Mouse (Mus musculus): ENCODE measurements at regions not wholly inside any gene's neighbourhood (a gene's known extent, or its start where the extent isn't known, plus 50 kb on each side); places are given as distances from the start of the nearest gene placed in this dataset.

- no peak for TF ChIP-seq CTCF (IDR thresholded peaks at IDR 0.05; ENCODE audit: borderline replicate concordance, extremely low read depth, insufficient read depth, insufficient read length)
- no peak for TF ChIP-seq POLR2A (IDR thresholded peaks at IDR 0.05; ENCODE audit: borderline replicate concordance, extremely low read depth, insufficient read depth, insufficient read length, poor library complexity, severe bottlenecking)
- no peak for DNase-seq (ENCODE audit: low read depth)
These were observed 327.1 kb upstream of the Sall1 start for GRCm38 (mm10) chr8:89370816-89371772.

GRCm38 (mm10) chr8:89365430-89365829, 321.5 kb upstream of the Sall1 start:
- TF ChIP-seq CTCF (IDR thresholded peaks at IDR 0.05; ENCODE audit: borderline replicate concordance, extremely low read depth, insufficient read depth, insufficient read length) (no peak), POLR2A (IDR thresholded peaks at IDR 0.05; ENCODE audit: borderline replicate concordance, extremely low read depth, insufficient read depth, insufficient read length, poor library complexity, severe bottlenecking) (no peak)
- no peak for DNase-seq (ENCODE audit: low read depth)

- no peak for TF ChIP-seq POLR2A (IDR thresholded peaks at IDR 0.05; ENCODE audit: borderline replicate concordance, extremely low read depth, insufficient read depth, insufficient read length, poor library complexity, severe bottlenecking)
- TF ChIP-seq CTCF (IDR thresholded peaks at IDR 0.05; ENCODE audit: borderline replicate concordance, extremely low read depth, insufficient read depth, insufficient read length) = no peak
- DNase-seq (ENCODE audit: low read depth) = no peak
These were observed 314.4 kb upstream of the Sall1 start for GRCm38 (mm10) chr8:89358411-89358810.

DNA sequence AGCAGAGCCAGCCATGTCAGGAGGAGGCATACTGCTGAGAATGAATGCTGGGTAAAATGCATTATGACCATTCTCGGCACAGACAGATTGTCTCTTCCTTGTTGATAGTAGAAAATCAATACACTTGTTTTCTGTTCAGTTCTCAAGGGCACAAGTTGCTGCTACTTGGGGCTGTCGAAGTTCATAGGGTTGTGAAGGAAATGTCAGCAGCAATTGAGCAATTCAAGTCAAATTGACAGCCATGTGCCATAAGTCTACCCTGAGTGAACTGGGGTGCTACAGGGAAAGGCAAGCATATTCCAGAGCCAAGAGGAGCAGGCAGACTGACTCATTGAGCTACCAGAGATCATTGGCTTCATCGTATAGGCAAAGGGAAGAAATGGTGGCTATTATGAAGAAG, 301.6 kb upstream of the Sall1 start:
- DNase-seq (ENCODE audit: low read depth) = no peak
- TF ChIP-seq CTCF (IDR thresholded peaks at IDR 0.05; ENCODE audit: borderline replicate concordance, extremely low read depth, insufficient read depth, insufficient read length) (no peak), POLR2A (IDR thresholded peaks at IDR 0.05; ENCODE audit: borderline replicate concordance, extremely low read depth, insufficient read depth, insufficient read length, poor library complexity, severe bottlenecking) (no peak)

DNA sequence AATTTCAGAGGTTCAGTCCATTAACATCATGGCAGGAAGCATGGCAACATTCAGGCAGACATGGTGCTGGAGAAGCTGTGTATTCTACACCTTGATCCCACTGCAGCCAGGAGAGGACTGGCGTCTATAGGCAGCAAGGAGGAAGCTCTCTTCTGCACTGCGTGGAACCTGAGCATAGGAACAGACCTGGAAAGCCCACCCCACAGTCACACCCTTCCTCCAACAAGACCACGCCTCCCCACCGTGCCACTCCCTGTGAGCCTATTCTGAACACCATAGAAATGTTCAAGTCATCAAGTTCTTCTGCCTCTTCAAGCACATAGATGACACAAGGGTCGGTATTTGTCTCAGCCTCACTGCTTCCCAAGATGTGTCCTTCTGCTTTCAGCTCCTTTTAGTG, 297.7 kb upstream of the Sall1 start:
- no peak for DNase-seq (ENCODE audit: low read depth)
- no peak for TF ChIP-seq CTCF (IDR thresholded peaks at IDR 0.05; ENCODE audit: borderline replicate concordance, extremely low read depth, insufficient read depth, insufficient read length)
- TF ChIP-seq POLR2A (IDR thresholded peaks at IDR 0.05; ENCODE audit: borderline replicate concordance, extremely low read depth, insufficient read depth, insufficient read length, poor library complexity, severe bottlenecking) = no peak

DNA sequence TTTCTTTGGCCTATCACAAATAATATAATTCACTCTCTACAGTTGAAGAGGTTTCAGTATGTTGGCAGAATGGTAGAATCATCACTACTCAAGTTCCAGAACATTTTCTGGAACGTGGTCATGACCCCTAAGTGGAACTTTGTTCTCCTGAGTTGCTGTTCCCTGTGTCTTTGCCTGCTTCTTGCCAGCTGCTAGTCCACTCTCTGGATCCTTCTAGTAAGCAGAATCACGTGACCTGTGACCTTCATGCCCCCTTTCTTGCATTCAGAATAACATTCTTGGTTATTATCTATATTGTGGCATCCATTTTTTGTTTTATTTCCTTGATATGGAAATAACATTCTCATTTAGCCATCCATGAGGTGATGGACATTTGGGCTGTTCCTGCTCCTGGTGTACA, 291.5 kb upstream of the Sall1 start:
- no peak for DNase-seq (ENCODE audit: low read depth)
- no peak for TF ChIP-seq CTCF (IDR thresholded peaks at IDR 0.05; ENCODE audit: borderline replicate concordance, extremely low read depth, insufficient read depth, insufficient read length)
- no peak for TF ChIP-seq POLR2A (IDR thresholded peaks at IDR 0.05; ENCODE audit: borderline replicate concordance, extremely low read depth, insufficient read depth, insufficient read length, poor library complexity, severe bottlenecking)

DNA sequence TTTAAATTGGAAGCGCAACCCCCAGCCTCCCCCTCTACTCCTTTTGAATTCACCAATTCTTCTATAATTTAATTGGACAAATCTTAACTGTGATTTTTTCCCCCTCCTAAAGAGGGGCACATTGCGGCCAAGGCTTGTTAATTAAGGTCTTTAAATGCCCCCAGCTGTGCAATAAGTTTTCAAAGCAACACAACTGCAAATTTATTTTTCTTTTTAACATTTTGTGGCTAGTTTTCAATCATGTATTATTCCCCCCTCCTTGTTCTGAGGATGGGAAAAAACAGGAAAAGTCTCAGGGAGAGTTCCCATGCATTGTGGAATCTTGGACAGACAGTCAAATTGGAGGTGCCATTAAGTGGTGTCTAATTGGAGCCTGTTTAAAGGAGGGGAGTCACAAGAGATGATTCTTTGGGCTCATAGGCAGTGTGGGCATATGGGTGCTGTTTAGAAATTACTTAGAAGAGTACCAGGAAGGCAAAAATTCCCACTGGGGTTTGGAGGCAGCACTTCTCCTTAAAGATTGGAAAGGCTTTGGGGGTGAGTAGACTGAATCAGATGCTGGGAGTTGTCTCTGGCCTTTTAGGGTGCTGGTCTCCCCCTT, 281.9 kb upstream of the Sall1 start:
- no peak for TF ChIP-seq CTCF (IDR thresholded peaks at IDR 0.05; ENCODE audit: borderline replicate concordance, extremely low read depth, insufficient read depth, insufficient read length)
- no peak for TF ChIP-seq POLR2A (IDR thresholded peaks at IDR 0.05; ENCODE audit: borderline replicate concordance, extremely low read depth, insufficient read depth, insufficient read length, poor library complexity, severe bottlenecking)

GRCm38 (mm10) chr8:89325248-89325645, 281.3 kb upstream of the Sall1 start:
- TF ChIP-seq POLR2A (IDR thresholded peaks at IDR 0.05; ENCODE audit: borderline replicate concordance, extremely low read depth, insufficient read depth, insufficient read length, poor library complexity, severe bottlenecking) (no peak), CTCF (IDR thresholded peaks at IDR 0.05; ENCODE audit: borderline replicate concordance, extremely low read depth, insufficient read depth, insufficient read length) (no peak)
- DNase-seq (ENCODE audit: low read depth) = peak; percentile 84

More for the DNA sequence above, 281.9 kb upstream of the Sall1 start:
- peak; percentile 90 for DNase-seq (ENCODE audit: low read depth)

DNA sequence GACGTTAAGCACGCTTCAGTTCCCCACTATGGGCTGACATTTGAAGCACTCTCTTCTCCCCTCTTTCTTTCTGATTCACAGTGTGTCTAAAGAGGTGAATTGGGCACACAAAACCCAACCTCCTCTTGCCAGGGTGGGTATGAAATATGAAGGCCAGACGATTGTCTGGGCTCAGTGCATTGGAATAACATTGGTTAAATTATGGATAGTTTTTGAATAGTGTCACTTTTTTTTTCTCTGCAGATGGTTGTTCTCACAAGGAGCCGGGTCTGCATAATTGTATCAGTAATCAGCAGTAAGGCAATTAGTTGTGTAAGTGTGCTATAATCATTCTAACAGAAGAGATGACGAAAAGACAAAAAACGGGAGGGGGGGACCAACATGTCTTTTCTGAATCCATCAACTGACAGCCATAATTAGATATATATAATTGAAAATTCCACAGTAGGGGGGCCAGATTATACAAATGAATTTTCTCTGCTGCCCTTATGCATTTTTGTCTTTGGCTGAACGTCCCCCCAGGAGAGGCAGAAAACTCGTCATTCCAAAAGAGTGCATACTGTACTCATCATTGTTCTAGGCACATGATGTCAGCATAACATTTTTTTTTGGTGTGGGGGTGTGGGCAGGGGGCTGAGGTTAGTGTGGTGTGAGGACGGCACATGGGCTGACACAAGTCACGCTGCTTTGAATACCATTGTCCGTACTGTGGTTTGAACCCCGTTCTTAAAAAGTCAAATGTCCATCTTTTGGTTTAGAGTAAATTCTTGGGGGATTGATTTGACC, 280.7 kb upstream of the Sall1 start:
- TF ChIP-seq POLR2A (IDR thresholded peaks at IDR 0.05; ENCODE audit: borderline replicate concordance, extremely low read depth, insufficient read depth, insufficient read length, poor library complexity, severe bottlenecking) = no peak
- TF ChIP-seq CTCF (IDR thresholded peaks at IDR 0.05; ENCODE audit: borderline replicate concordance, extremely low read depth, insufficient read depth, insufficient read length) = no peak
- DNase-seq (ENCODE audit: low read depth) = peak; percentile 95

DNA sequence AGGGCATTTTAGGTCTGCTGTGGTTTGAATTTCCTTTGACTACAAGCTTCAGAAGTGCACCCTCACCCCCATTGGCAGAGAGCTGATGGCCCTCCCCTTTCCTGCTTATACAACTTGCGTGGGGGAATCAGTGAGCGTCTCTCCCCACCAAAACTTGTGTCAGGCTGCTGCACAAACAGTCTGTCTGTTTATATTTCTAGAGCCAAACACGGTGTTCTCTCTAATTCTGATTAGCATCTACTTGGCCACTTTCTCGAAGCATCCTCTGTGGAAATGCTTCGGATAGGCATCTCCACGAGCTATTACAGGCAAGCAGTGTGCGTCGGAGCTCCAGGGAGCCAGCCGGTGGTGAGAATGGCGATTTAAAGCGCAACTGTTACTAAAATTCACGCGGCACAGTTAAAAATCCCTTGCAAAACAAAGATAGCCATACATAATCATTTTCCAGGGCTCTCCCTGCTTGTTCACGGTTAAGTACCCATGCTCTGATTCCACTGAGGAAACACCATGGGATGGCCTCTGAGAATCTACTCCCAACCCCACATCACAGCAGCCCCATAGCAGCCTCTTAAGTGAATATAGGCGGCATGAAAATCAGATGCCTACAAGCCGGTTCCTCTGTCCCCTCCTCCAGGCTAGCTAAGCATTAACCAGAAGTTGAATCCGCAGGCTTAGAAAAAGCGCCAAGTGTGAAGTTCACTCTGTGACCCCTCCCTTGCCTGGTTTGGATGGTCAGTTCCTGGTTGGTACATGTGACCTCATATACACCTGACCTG, 273.7 kb upstream of the Sall1 start:
- no peak for TF ChIP-seq CTCF (IDR thresholded peaks at IDR 0.05; ENCODE audit: borderline replicate concordance, extremely low read depth, insufficient read depth, insufficient read length)
- no peak for TF ChIP-seq POLR2A (IDR thresholded peaks at IDR 0.05; ENCODE audit: borderline replicate concordance, extremely low read depth, insufficient read depth, insufficient read length, poor library complexity, severe bottlenecking)
- peak; percentile 86 for DNase-seq (ENCODE audit: low read depth)
